Mouse (Mus musculus): ENCODE measurements around the gene Gm28038.

Gene Gm28038

DNA sequence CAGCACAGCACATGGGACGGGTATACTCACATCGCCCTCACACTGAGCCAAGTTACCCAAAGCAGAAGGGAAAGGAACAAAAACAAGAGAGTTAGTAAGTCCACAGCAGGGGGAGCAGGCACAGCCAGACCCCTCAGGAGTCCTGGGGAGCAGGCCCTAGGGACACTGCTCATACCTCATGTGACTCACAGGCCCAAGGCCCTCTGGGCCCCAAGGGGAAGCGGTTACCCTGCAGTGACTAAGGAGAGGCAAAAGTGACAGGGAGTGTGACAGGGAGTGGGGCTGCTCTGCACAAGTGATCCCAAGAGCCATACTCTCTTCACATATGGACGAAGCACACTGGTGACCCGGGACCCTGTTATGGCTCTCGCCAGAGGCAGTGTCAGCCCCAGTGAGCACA is 68.4 kb downstream of the Gm28038 start:
- no peak for DNase-seq (ENCODE audit: low spot score in 2 of 2)

All from cerebellum, postnatal 4 days (tissue).